Mouse (Mus musculus) neural tube, embryonic 11.5 days (tissue): ENCODE results near the gene Pard3b. TPM values are rescaled to one million over a fixed set of nuclear protein-coding genes. Genes with fewer than 3 reads are reported as not detected.

Experiments
- ATAC-seq: fragments of 200-750 bp; cut with Nextera tagmentation; 2 replicates; pipeline ENCODE4 v1.8.0; 2017; ENCODE audit warnings: moderate number of reproducible peaks, mild to moderate bottlenecking, moderate TSS enrichment, moderate library complexity; ENCODE audit not compliant: insufficient read depth, low FRiP score, low TSS enrichment
- DNase-seq: peaks from one replicate; pipeline ENCODE4 v3.0.0-alpha.2; 2015; ENCODE audit warnings: low spot score
- H3K27ac ChIP-seq: fragments of 300-500 bp; sonication (generic); 2 replicates; pipeline ENCODE4 v1.5.1; 2014; ENCODE audit warnings: low read depth, mild to moderate bottlenecking, low read length
- H3K27me3 ChIP-seq: fragments of 300-500 bp; sonication (generic); 2 replicates; pipeline ENCODE4 v1.6.1; 2014; ENCODE audit warnings: mild to moderate bottlenecking, low read length, mixed read lengths; ENCODE audit not compliant: control insufficient read depth, insufficient read depth
- H3K36me3 ChIP-seq: fragments of 300-500 bp; sonication (generic); 2 replicates; pipeline ENCODE4 v1.6.1; 2014; ENCODE audit warnings: mild to moderate bottlenecking, low read length, moderate library complexity, mixed read lengths; ENCODE audit not compliant: control insufficient read depth, insufficient read depth
- H3K4me1 ChIP-seq: fragments of 300-500 bp; sonication (generic); 2 replicates; pipeline ENCODE4 v1.6.1; 2014; ENCODE audit warnings: low read length, mixed read lengths; ENCODE audit not compliant: control insufficient read depth, insufficient read depth
- H3K4me2 ChIP-seq: fragments of 300-500 bp; sonication (generic); 2 replicates; pipeline ENCODE4 v1.6.1; 2014; ENCODE audit warnings: low read depth, mild to moderate bottlenecking, moderate library complexity
- H3K4me3 ChIP-seq: fragments of 300-500 bp; sonication (generic); 2 replicates; pipeline ENCODE4 v1.5.1; 2014; ENCODE audit warnings: low read depth, low read length
- H3K9ac ChIP-seq: fragments of 300-500 bp; sonication (generic); 2 replicates; pipeline ENCODE4 v1.6.1; 2014; ENCODE audit warnings: mild to moderate bottlenecking, low read length
- H3K9me3 ChIP-seq: fragments of 300-500 bp; sonication (generic); 2 replicates; pipeline ENCODE4 v1.6.1; 2016; ENCODE audit warnings: low read length; ENCODE audit not compliant: control insufficient read depth
- WGBS: fragments of 180-500 bp; shearing (Covaris S2); extraction: QIAGEN DNeasy Blood & Tissue Kit; methylation state at CpG from one replicate; pipeline ENCODE4 v1.1.7; 2014; 5-methylcytosine and 5-hydroxymethylcytosine counted together
- polyA plus RNA-seq: library from polyadenylated mRNA; unstranded; fragments of >200 nt; fragmentation: Nextera tagmentation; extraction: Ambion mirVana; gene quantifications from 2 replicates; pipeline ENCODE4 v1.2.1, GENCODE M21; 2014

Gene Pard3b
- polyA plus RNA-seq, 1 experiment from 2014 or later, result 12.6 TPM

- Histone ChIP-seq H3K27ac (no peak overlapping the region), H3K4me2 (no peak overlapping the region), H3K27me3 (no peaks in the 10 kb centered on the region), H3K9ac (no peak overlapping the region), H3K4me3 (no peak overlapping the region), H3K9me3 (no peaks in the 10 kb centered on the region), H3K4me1 (no peaks in the 10 kb centered on the region), H3K36me3 (no peaks in the 10 kb centered on the region)
- WGBS, result 76% methylated on average over 5 of the region's 5 CpGs
- DNase-seq (peak; percentile 15), ATAC-seq (no peak)
Observed at GRCm38 (mm10) chr1:61925541-61925940, 286.9 kb downstream of the Pard3b start.

- H3K9ac ChIP-seq, result no peak overlapping the region
- DNase-seq (no peak), ATAC-seq (no peak)
- no peaks in the 10 kb centered on the region for H3K4me1 ChIP-seq
- no peak overlapping the region for H3K27ac ChIP-seq
- no peak overlapping the region for H3K4me3 ChIP-seq
- no peak overlapping the region for H3K4me2 ChIP-seq
- no peaks in the 10 kb centered on the region for H3K36me3 ChIP-seq
- WGBS, result 57% methylated on average over 7 of the region's 7 CpGs
- no peaks in the 10 kb centered on the region for H3K9me3 ChIP-seq
- no peaks in the 10 kb centered on the region for H3K27me3 ChIP-seq
Observed at GRCm38 (mm10) chr1:61928131-61928761, 289.6 kb downstream of the Pard3b start.

GRCm38 (mm10) chr1:61933574-61933973 is 294.9 kb downstream of the Pard3b start:
- H3K27me3 ChIP-seq, result no peaks in the 10 kb centered on the region
- 87% methylated on average over 2 of the region's 2 CpGs for WGBS
- H3K4me1 ChIP-seq, result no peaks in the 10 kb centered on the region
- DNase-seq (no peak), ATAC-seq (no peak)
- H3K36me3 ChIP-seq, result no peaks in the 10 kb centered on the region
- no peak overlapping the region for H3K9ac ChIP-seq
- H3K27ac ChIP-seq, result no peak overlapping the region
- no peak overlapping the region for H3K4me2 ChIP-seq
- H3K9me3 ChIP-seq, result no peaks in the 10 kb centered on the region
- no peak overlapping the region for H3K4me3 ChIP-seq

- H3K27me3 ChIP-seq, result no peaks in the 10 kb centered on the region
- no peaks in the 10 kb centered on the region for H3K9me3 ChIP-seq
- H3K4me3 ChIP-seq, result no peak overlapping the region
- DNase-seq (no peak), ATAC-seq (no peak)
- H3K4me1 ChIP-seq, result no peaks in the 10 kb centered on the region
- no peaks in the 10 kb centered on the region for H3K36me3 ChIP-seq
- no peak overlapping the region for H3K9ac ChIP-seq
- no peak overlapping the region for H3K4me2 ChIP-seq
- 93% methylated on average over 4 of the region's 4 CpGs for WGBS
- no peak overlapping the region for H3K27ac ChIP-seq
Observed at GRCm38 (mm10) chr1:61934760-61935159, 296.1 kb downstream of the Pard3b start.

- Histone ChIP-seq H3K4me3 (no peak overlapping the region), H3K27me3 (no peaks in the 10 kb centered on the region), H3K9me3 (peaks cover 4% of the 10 kb centered on the region; the same call in 1 of the 2 replicates), H3K27ac (no peak overlapping the region), H3K36me3 (no peaks in the 10 kb centered on the region), H3K4me1 (no peaks in the 10 kb centered on the region), H3K4me2 (no peak overlapping the region), H3K9ac (no peak overlapping the region)
- WGBS, result 76% methylated on average over 10 of the region's 10 CpGs
- no peak for DNase-seq
- no peak for ATAC-seq
Observed at GRCm38 (mm10) chr1:61939882-61940281, 301.3 kb downstream of the Pard3b start.

DNA sequence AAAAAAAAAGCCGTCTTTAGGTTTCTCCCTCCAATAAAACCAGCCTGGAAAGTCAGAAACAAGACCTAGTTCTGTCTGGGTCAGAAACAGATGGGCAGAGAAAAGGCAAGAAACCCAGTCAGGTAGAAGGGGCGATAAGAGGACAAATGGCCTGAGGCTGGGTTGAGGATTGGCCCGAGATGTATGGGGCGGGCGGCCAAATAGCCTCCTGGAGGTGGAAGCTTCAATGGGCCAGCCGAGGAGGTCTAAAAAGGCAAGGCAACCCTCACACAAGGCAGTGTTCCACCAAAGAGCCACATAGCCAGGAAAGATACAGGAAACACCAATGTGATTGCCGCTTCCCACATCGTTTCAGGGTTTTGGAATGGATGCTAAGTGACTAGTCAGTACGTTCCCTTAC is 322.9 kb downstream of the Pard3b start:
- Histone ChIP-seq H3K4me3 (no peak overlapping the region), H3K27ac (no peak overlapping the region), H3K4me1 (no peaks in the 10 kb centered on the region), H3K36me3 (no peaks in the 10 kb centered on the region), H3K4me2 (no peak overlapping the region), H3K9me3 (no peaks in the 10 kb centered on the region), H3K27me3 (no peaks in the 10 kb centered on the region), H3K9ac (no peak overlapping the region)
- no peak for ATAC-seq
- DNase-seq, result no peak
- 74% methylated on average over 9 of the region's 9 CpGs for WGBS

DNA sequence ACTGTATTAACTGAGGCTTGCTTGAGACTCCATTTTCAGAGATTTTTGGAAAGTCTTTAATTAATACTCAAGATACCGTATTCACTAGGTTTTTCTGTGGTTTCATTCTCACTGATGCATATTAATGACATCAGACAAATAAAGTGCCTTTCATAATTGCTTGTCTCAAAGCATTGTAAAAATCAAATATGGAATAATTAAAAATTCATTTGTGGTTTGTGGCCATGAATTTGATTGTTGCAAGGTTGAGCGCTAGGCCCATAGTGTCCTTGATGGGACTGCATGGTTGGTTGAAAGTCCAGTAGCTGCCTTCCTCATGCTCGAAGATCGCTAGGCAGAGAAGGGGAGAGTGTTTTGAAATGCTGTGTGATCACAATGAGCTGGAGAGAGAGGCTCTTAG is 323.9 kb downstream of the Pard3b start:
- 88% methylated on average over 4 of the region's 4 CpGs for WGBS
- Histone ChIP-seq H3K27me3 (no peaks in the 10 kb centered on the region), H3K36me3 (no peaks in the 10 kb centered on the region), H3K9me3 (no peaks in the 10 kb centered on the region), H3K27ac (no peak overlapping the region), H3K9ac (no peak overlapping the region), H3K4me2 (no peak overlapping the region), H3K4me1 (no peaks in the 10 kb centered on the region), H3K4me3 (no peak overlapping the region)
- no peak for DNase-seq
- no peak for ATAC-seq

- H3K4me3 ChIP-seq, result no peak overlapping the region
- WGBS, result 78% methylated on average over 3 of the region's 3 CpGs
- no peak for DNase-seq
- H3K27ac ChIP-seq, result no peak overlapping the region
- H3K9me3 ChIP-seq, result no peaks in the 10 kb centered on the region
- no peaks in the 10 kb centered on the region for H3K27me3 ChIP-seq
- H3K9ac ChIP-seq, result no peak overlapping the region
- ATAC-seq, result no peak
- no peak overlapping the region for H3K4me2 ChIP-seq
- H3K36me3 ChIP-seq, result no peaks in the 10 kb centered on the region
- no peaks in the 10 kb centered on the region for H3K4me1 ChIP-seq
Observed at GRCm38 (mm10) chr1:61967124-61967523, 328.5 kb downstream of the Pard3b start.

DNA sequence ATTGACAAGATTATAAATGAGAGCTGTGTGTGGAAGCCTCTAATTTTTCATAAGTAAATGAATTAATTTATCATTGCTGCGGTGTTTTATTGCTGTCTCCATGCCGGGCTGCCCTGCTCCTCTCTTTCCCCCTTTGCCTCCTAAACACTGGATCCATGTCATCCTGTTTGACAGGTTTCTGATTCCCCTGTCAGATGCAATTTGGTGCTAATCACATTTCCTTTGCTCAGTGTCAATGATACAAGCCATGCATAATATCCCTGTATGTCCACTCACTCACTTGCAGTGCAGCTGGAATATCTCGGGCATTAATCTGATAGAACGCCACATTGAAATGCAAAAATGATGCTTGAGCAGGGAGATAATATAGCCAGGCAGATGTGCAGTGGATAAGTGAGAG is 329.2 kb downstream of the Pard3b start:
- no peak overlapping the region for H3K9ac ChIP-seq
- no peak for ATAC-seq
- H3K27ac ChIP-seq, result no peak overlapping the region
- WGBS, result 81% methylated on average over 4 of the region's 4 CpGs
- H3K9me3 ChIP-seq, result no peaks in the 10 kb centered on the region
- no peak for DNase-seq
- H3K27me3 ChIP-seq, result no peaks in the 10 kb centered on the region
- no peak overlapping the region for H3K4me2 ChIP-seq
- H3K36me3 ChIP-seq, result no peaks in the 10 kb centered on the region
- H3K4me1 ChIP-seq, result no peaks in the 10 kb centered on the region
- H3K4me3 ChIP-seq, result no peak overlapping the region
